Mouse (Mus musculus): ENCODE measurements around the gene Catsper2. TPM values are rescaled to one million over a fixed set of nuclear protein-coding genes. Genes with fewer than 3 reads are reported as not detected.
A peak's percentile ranks its signal among the peaks of the same experiment; 100 is the strongest.

The Catsper2 gene
- polyA plus RNA-seq (2015; fragmentation: Nextera tagmentation; extraction: Ambion mirVana), result 1.6 and 2.1 TPM in 2 replicates

GRCm38 (mm10) chr2:121413387-121414042 is at the start of gene Catsper2, which contains the start of gene Pdia3:
Gene Catsper2 (minus strand): TSS chr2:121413792.
Gene Pdia3 (plus strand): TSS chr2:121413775.
- peak; percentile 95 for DNase-seq (ENCODE audit: low spot score)

- DNase-seq (ENCODE audit: low spot score), result no peak
These were observed 46.5 kb upstream of the Catsper2 start for GRCm38 (mm10) chr2:121460071-121460470.

GRCm38 (mm10) chr2:121456692-121457642 is 43.4 kb upstream of the Catsper2 start, which contains the start of gene Serinc4:
Gene Serinc4 (minus strand): TSS chr2:121456781.
- peak; percentile 93 for DNase-seq (ENCODE audit: low spot score)

- no peak for DNase-seq (ENCODE audit: low spot score)
These were observed 41.9 kb upstream of the Catsper2 start for GRCm38 (mm10) chr2:121455534-121455933.

- no peak for DNase-seq (ENCODE audit: low spot score)
These were observed 40.3 kb upstream of the Catsper2 start for GRCm38 (mm10) chr2:121453917-121454316.

- DNase-seq (ENCODE audit: low spot score), result no peak
These were observed 39.4 kb upstream of the Catsper2 start, which contains the start of gene Hypk for GRCm38 (mm10) chr2:121452990-121453389. Gene Hypk (plus strand): TSS chr2:121453290.

GRCm38 (mm10) chr2:121452361-121452760 is 38.8 kb upstream of the Catsper2 start:
- no peak for DNase-seq (ENCODE audit: low spot score)

- DNase-seq (ENCODE audit: low spot score), result peak; percentile 14
These were observed 36.5 kb upstream of the Catsper2 start for GRCm38 (mm10) chr2:121450093-121450492.

GRCm38 (mm10) chr2:121449545-121450011 is 36.0 kb upstream of the Catsper2 start:
- DNase-seq (ENCODE audit: low spot score), result no peak

GRCm38 (mm10) chr2:121448739-121449535 is 35.3 kb upstream of the Catsper2 start, which contains the start of gene Serf2:
Gene Serf2 (plus strand): TSS chr2:121449195.
- DNase-seq (ENCODE audit: low spot score), result peak; percentile 99

- peak; percentile 17 for DNase-seq (ENCODE audit: low spot score)
These were observed 34.5 kb upstream of the Catsper2 start for GRCm38 (mm10) chr2:121448136-121448535.

- no peak for DNase-seq (ENCODE audit: low spot score)
These were observed 33.4 kb upstream of the Catsper2 start for GRCm38 (mm10) chr2:121447006-121447405.

GRCm38 (mm10) chr2:121446506-121446905 is 32.9 kb upstream of the Catsper2 start:
- DNase-seq (ENCODE audit: low spot score), result no peak

GRCm38 (mm10) chr2:121445117-121445516 is 31.5 kb upstream of the Catsper2 start:
- no peak for DNase-seq (ENCODE audit: low spot score)

- DNase-seq (ENCODE audit: low spot score), result no peak
These were observed 30.6 kb upstream of the Catsper2 start, which contains the start of gene Ell3 for GRCm38 (mm10) chr2:121444178-121444577. Gene Ell3 (minus strand): TSS chr2:121444278.

GRCm38 (mm10) chr2:121443068-121443349 is 29.4 kb upstream of the Catsper2 start:
- DNase-seq (ENCODE audit: low spot score), result no peak

- peak; percentile 50 for DNase-seq (ENCODE audit: low spot score)
These were observed 28.9 kb upstream of the Catsper2 start for GRCm38 (mm10) chr2:121442259-121443067.

GRCm38 (mm10) chr2:121441800-121442199 is 28.2 kb upstream of the Catsper2 start:
- no peak for DNase-seq (ENCODE audit: low spot score)

- DNase-seq (ENCODE audit: low spot score), result no peak
These were observed 27.4 kb upstream of the Catsper2 start for GRCm38 (mm10) chr2:121440834-121441605.
